Mouse (Mus musculus) testis, adult 2 months (tissue): ENCODE results near the gene H2-DMa.

Source experiments
- CTCF ChIP-seq: fragments of 200-500 bp; IDR thresholded peaks from 2 replicates; pipeline ENCODE4 v1.5.1; 2012; ENCODE audit warnings: low read depth, mild to moderate bottlenecking, inconsistent platforms, low read length, moderate library complexity; ENCODE audit not compliant: control insufficient read depth, insufficient read depth, insufficient replicate concordance
- POLR2A ChIP-seq: fragments of 200-500 bp; IDR thresholded peaks from 2 replicates; pipeline ENCODE4 v1.6.1; 2012; ENCODE audit warnings: low read depth, mild to moderate bottlenecking, inconsistent platforms, low read length, moderate library complexity; ENCODE audit not compliant: control insufficient read depth

DNA sequence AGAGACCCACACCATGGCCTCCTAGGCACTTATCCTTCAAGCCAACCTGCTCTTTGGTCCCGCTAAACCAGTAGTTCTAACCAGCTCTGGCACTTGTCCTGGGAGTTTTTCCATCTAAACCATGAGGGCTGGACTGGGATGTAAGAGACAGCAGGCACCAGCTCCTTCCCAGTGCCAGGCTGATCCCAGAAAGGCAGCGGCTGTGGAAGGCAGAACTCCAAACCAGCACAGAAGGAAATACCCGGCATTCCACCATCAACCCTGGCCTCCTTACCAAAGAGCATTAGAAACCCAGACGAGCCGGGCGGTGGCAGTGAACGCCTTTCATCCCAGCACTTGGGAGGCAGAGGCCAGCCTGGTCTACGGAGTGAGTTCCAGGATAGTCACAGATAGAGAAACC is 9.0 kb upstream of the H2-DMa start:
- no peak for TF ChIP-seq CTCF
- no peak for TF ChIP-seq POLR2A
